Mouse (Mus musculus) left cerebral cortex, postnatal 10 days (tissue): ENCODE measurements at regions not wholly inside any gene's neighbourhood (a gene's known extent, or its start where the extent isn't known, plus 50 kb on each side); places are given as distances from the start of the nearest gene placed in this dataset.

ENCODE experiments used
- DNase-seq, 2 experiments: peaks; one replicate each; pipeline ENCODE4 v3.0.0; 2021 to 2022; ENCODE audit warnings: low spot score in 2 of 2, mixed read lengths in 1 of 2; ENCODE audit errors: extremely low spot score in 1 of 2
- intact Hi-C: fragments of 180-260 bp; cut with DNase I; formaldehyde crosslinking; loops from one replicate; pipeline ENCODE4 v1.15.1; 2025

DNA sequence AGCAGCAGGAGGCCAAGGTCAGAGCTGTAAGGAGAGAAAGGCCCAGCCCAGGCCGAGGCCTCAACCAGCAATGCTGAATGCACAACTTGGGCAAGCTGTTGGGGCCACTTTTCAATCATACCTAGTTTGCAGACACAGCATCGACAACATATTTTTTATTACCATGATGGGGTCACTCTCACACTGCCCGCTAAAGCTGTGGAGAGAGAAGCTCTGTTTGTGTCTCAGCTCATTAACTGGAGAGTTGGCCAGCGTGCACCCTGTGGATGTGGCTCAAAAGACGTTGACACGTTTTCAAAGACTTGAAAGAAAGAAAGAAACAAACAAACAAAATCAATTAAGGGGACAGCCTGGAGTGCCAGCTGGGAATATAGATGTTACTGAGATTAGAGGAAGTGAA is 217.4 kb upstream of the Tle3 start:
- DNase-seq, result no peak
- intact Hi-C loops, result no loop called here

DNA sequence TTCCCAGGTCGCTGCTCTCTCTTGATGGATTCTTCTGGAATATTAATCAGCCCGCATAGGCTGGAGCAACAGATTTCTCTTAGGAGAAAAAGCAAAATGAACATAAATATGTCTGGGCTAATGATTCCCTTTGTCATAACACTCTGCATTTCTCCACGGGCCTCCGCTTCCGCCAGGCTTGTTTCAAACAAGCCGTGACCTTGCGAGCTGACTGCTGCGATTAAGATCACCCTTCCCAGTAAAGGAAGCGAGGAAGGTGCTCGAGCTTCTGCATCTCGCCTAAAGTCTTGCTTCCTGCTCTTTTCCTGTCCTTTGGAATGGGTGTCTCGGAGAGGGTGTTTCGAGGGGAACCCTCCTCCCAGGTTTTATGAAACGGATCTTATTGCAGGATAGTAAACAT is 216.3 kb upstream of the Tle3 start:
- intact Hi-C loops, result no loop called here
- no peak for DNase-seq

DNA sequence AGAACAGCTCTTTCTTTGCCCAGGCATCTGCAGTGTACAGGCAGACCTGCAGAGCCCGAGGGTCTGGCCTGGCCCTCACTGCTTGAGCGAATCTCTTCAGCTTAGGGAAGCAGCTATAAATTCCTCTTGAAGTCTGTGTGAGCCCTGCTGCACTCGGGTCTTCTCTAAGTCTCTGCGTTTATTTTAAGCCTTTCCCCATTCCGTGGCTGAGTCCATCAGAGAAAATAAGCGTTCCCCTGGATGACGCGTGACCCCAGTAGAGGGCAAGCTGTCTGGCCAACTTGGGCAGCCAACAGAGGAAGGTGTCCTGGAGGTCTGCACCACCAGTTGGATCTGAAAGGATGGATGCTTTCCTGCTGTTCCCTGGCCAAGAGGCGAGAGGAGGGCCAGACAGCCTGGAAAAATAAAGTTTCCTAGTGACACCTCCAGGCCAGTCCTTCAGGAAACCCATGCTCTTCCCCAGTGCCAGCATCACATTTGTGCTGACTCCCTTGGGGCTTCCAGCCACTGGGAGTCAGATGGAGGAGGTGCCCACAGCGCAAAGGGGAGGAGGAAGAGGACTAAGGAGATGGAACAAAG is 213.9 kb upstream of the Tle3 start:
- intact Hi-C loops, result no loop called here
- no peak for DNase-seq

DNA sequence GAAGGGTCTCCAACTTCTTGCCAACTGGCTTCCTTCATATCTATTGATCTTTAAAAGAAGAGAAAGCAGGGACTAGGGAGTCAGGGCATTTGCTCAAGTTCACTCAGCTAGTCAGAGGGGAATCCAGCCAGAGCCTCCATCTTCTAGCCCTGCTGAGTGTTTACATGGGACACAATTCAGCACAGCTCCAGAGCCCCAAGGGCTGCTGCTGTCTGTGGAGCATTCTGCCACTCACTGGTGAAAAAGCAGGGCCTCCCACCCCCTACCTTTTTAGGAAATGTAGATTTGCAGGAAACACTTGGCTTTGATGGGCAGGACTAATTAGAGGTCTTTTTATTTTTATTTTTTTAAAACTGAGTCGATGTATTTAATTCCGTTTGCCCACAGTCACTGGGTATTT is 213.0 kb upstream of the Tle3 start:
- DNase-seq, result no peak
- intact Hi-C loops, result no loop called here

DNA sequence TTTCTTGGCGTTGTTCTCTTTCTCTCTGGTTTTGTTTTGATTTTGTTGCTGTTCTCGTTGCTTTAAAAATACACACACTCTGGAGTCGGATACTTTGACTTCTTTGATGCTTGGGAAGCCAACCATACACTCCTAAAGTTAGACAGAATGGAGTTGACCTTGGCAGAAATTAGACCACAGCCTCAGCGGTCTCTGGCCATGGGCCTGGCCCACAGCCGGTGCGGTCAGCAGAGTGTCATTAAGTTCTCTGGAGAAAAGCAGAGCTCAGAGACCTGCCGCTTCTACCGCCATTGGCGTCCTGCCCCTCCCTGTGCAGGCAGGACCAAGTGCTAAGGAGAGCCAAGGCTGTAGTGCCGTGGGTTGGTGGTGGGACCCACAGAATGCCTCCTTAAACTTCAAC is 212.6 kb upstream of the Tle3 start:
- peak in 1 of 2 experiments; percentile 74 for DNase-seq
- intact Hi-C loops, result no loop called here

DNA sequence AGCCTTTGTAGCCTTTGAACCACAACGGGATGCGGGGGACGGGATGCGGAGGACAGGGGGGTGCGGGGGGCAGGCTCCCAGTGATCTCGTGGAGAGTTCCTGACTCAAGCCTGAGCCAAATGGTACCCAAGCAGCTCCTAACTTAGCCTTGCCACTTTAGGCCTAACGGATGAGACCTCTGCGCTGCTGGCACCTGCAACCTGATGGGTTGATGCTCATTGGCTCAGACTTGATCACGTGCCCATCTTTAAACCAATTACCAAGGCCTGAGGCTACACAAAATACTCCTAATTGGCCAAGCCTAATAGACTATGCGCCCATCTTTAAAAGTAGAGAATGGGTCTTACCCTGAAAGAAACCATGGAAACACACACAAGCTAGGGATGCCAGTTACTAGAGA is 209.3 kb upstream of the Tle3 start:
- intact Hi-C loops, result no loop called here
- no peak for DNase-seq

DNA sequence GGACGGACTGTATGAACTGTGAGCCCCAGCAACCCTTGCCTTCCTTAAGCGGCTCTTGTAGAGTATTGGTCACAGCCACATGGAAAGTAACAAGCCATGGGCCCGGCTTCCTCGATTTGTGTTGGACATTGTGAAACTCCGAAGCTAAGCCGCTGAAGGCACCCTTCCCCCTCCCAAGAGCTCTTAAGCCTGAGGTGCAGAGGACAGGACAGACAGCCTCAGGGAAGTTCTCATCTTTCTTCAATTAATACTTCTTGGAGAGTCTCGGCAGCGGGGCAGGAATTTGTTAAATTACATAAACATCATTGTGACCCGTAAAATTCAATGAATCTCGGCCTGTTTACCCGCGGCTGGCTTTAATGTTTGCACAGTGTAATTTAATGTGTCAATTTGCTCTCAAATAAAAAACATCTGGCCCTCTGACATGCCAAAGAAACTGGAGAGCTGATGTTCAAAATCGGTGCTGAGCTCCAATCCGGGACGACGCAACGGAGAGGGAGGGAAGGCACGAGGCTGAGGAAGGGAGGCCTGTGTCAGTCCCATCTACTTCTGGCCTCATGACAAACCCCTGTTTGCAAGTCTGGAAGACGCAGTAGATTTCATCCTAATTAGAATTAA is 208.4 kb upstream of the Tle3 start:
- DNase-seq, result no peak
- intact Hi-C loops, result no loop called here

DNA sequence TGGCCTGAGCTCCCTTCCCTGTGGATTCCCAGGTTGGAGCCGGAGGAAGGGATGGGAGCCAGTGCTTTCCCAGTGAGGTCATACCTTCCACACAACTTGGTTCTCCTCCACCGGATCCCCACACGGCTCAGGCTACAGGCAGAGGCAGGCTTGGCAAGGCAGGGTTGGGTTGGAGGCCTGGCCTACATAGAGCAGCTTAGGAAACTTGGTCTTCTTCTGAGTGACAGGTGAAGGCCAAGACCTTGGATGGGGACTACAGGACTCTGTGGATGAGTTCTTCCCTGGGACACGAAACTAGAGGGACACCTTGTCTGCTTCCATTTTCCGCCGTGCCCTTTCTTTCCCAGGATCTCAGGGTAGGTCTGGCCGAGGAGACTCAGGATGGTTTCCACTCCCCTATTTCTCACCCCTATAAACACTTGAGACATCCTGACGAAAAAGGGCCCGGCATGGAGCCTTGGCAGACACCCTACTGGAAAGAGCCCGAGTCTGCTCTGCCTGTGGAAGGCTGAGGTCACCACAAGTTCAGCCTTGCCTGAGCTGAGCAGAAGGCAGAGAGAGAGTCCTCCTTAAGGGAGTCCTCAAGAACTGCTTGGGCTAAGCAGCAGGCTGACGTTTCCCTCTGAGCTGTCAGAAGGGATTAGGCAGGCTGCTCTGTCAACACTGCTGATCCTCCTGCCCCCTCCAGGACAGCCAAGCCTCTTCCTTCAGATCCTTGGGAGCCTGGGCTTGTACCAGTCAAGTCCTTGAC is 207.5 kb upstream of the Tle3 start:
- peak in 1 of 2 experiments; percentile 47 for DNase-seq
- intact Hi-C loops, result no loop called here

DNA sequence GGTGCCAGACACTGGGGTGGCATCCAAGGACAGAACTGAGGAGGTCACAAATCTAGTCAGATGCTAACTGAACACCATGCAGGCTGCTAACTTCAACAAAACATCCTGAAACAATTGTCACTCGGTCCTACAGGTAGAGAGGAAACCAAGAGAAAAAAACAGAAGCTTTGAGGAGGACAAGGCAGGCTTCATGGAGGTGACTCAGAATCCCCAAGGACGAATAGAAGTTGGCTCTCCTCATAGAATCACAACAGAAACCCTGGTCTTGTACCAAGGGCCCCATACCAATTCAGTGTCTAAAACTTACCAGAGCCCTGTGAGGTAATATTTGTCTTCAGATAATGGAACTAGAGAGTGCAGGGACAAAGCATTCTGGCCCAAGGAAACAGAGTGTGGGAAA is 206.1 kb upstream of the Tle3 start:
- intact Hi-C loops, result no loop called here
- DNase-seq, result no peak

DNA sequence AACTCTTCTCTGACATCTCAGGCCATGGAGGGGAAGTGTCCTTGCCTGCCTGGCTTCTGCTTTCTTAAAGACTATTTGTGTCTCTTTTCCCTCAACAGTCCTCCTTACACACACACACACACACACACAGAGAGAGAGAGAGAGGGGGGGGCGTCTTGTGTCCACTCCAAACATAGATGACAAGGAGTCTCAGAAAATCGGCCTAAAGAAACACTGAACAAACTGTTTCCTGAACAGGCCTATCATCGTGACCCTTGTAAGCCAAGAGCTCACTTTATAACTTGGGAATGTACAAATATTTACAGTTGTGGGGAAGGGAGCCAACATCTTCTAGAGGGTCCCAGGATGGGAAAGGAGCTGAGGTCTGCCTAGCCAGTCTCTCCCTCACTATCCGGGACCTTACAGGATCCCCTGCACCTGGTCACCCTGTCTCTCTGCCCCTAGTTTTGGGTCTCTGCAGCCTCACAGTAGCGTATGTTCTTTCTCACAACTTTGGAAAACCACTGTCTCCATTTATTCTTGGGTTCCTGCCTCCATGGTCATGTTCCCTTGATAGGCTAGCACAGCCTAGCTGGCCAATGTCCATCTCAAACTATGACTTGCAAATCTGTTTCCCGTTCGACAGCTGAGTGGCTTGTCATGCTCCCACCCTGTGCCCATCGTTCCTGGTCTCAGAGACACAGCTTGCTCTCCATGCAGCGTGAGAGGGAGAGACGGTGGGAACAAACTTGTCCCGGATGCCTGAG is 204.9 kb upstream of the Tle3 start:
- no peak for DNase-seq
- intact Hi-C loops, result no loop called here

DNA sequence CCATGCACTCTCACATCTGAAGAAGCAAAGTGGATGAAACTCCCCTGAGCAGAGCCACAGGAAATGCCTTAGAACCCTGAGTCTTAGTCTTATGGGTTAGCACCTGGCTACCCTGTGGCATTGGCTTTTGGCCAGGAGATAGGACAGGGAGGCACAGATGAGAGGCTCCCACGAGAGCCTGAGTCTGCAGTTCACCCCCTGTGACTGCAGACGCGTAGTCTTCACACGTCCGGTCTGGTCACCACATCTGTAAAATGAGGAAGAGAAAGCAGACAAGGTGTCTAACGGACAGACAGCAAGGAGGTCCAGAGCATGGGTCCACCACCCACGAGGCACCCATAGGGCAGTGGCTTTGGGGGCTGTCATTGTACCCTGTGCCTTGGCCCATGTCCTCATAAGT is 203.2 kb upstream of the Tle3 start:
- intact Hi-C loops, result no loop called here
- DNase-seq, result peak; percentile 42 to 60

DNA sequence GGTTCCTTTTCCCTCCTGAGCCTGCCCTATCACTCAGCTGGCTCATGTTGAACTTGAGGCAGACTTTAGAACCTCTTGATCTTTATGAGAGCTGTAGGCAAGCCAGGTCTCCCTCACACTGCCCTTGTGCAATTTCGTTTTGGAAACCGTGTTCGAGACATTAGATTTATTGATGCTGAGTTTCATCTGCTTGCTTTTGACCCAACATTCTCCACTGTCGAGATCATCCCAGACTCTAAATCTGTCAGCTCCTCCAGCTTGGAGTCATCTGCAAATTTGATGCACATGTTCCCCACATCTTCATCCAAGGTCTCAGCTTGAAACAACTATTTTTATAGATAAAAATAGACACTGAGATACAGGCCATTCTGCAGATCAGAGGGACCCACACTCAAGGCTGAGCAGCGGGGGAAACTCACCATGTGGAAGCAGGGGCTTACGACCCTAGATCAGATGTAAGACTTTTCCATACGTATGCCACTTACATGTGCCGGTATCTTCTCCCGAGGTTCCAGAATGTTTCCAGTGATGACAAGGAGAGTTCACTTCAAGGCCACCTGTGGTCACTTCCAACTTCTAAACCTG is 202.6 kb upstream of the Tle3 start:
- no peak for DNase-seq
- intact Hi-C loops, result no loop called here

DNA sequence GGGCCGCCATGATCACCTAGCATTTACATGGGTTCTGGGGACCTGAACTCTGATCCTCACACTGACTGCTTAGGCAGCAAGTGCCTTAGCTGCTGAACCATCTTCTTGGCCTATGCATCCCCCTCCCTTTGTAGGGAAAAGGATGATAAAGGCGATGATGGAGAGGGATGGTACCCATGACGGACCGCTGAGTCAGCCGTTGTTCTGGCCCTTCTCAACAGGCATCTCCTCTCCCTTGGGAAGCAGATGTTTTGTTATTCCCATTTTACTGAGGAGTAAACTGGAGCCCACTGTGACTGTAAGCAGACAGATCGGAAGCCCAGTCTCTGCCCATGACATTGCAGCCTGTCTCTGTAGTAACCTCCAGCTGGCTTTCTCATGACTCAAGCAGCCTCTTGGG is 201.2 kb upstream of the Tle3 start:
- intact Hi-C loops, result no loop called here

DNA sequence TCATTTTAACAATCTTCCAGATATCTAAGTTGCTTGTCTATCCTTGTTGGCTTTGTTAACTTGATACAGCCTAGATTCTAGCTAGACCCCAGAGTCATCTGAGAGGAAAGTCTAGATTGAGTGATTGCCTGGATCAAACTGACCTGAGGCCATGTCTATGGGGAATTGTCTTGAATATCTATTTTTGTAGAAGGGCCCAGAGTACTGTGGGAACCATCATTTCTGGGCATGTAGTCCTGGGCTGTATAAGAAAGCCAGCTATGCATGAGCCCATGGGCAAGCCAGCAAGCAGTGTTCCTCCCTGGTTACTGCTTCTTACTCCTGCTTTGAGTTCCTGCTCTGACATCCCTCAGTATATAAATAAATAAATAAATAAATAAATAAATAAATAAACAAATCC is 199.7 kb upstream of the Tle3 start:
- no peak for DNase-seq
- intact Hi-C loops, result no loop called here

More for the DNA sequence above, 201.2 kb upstream of the Tle3 start:
- DNase-seq, result no peak

DNA sequence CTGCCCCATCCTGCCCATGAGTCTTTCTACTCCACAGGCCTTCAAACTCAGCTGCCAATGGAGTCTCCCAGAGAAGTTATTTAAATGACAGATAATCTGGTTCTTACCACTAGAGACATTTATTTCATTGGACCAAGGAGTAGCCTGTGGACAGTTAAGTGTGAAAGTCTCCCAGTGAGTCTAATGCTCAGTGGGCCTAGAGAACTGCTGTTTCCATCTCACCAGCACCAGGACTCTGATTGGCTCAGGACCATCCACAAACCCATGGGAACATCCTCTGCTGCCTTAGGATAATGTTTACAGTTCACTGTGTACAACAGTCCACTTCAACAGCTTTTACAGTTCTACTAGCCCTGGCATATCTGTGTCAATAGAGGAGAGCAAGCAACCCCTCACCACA is 198.6 kb upstream of the Tle3 start:
- no peak for DNase-seq
- intact Hi-C loops, result no loop called here

DNA sequence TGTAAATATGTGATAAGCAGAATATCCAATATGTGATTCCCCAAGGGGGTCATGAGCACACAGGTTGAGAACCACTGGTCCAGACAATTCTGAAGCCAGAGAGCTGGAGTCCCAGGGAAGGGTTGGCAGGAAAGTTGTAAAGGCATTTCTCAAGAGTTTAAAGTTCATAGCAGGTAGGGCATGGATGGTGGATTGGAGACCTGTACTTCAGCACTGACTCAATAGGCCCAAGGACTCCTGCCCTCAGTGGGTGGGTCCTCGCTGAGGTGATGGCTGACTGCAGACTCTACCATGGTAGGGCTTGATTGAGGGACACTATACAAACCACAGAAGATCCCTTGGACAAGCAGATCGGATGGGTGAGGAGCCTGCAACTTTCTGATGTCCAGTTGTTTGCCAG is 196.8 kb upstream of the Tle3 start:
- no peak for DNase-seq
- intact Hi-C loops, result no loop called here

DNA sequence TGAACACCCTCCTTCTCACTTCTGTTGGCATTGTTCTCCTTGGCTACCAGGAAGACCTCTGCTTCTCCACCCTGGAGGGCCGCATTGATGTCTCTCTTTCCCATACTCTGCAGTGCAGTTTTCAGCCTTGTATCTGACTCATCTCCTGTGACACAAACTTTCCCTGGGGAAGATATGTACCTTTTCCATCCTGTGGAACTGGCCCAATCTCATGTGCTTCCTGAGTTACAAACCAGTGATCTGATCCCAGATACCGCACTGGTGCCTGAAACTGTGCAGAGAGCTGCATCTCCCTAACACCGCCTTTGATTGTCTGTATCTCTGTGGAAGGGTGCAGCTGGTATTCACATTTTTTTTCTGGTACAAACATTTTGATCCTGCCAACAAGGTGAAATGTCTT is 195.3 kb upstream of the Tle3 start:
- no peak for DNase-seq
- intact Hi-C loops, result no loop called here

DNA sequence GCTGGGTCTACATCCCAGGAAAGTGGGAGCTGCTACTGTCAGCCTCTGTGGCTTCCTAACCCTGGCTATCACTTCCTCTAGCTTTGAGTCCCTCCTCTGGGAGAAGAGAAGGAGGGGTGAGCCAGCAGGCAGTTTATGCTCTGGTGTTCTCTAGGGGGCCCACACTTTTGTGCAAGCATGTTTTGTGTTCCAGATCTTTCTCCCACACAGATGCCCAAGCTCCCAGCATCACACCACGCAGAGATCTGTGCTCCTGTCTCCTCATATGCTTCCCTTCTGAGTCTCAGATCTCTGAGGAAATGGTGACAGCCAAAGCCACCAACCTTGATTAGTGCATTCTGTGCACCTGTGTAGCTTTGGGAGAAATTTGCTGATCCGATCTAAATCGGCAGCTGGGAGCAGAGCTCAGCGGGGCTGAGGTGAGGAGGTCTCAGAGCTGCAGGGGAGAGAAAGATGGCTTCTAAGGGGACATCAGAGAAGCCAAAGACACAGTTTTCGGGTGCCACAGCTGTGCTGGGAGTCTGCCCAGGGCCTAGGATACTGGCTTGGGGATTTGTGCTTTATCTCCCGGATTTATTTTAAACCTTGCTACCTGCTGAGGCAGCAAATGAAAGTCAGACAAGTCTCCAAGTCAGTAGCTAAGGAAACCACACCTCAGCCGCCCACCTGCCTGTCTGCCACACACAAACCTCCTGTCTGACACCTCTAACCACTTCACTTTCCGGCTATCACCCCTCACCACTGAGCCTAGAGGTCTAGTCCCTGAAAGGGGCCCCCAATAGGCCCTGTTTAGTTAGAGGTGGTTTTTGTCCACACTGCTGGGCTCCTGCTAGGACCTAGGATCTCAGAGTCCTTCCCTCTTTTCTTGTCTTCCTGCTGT is 185.4 kb upstream of the Tle3 start:
- intact Hi-C loops, result no loop called here
- DNase-seq, result no peak
